Mouse (Mus musculus) C2C12 (cell line): ENCODE results near the gene Slc19a2. TPM values are rescaled to one million over a fixed set of nuclear protein-coding genes. Genes with fewer than 3 reads are reported as not detected.

Experiments
- H3K27me3 ChIP-seq: one replicate; pipeline ENCODE4 v1.6.1; 2011; ENCODE audit not compliant: control insufficient read depth, insufficient read depth, insufficient read length
- H3K36me3 ChIP-seq: one replicate; pipeline ENCODE4 v1.6.1; 2011; ENCODE audit not compliant: control insufficient read depth, insufficient read depth
- H3K4me3 ChIP-seq: one replicate; pipeline ENCODE4 v1.5.1; 2011; ENCODE audit warnings: mild to moderate bottlenecking, control low read depth; ENCODE audit not compliant: poor library complexity, insufficient read depth, severe bottlenecking
- H3K79me2 ChIP-seq: one replicate; pipeline ENCODE4 v1.6.1; 2011; ENCODE audit not compliant: control insufficient read depth, insufficient read depth
- H3K79me3 ChIP-seq: one replicate; pipeline ENCODE4 v1.6.1; 2011; ENCODE audit warnings: low read depth, control low read depth
- H3ac ChIP-seq: one replicate; pipeline ENCODE3; 2011; ENCODE audit warnings: low read depth; ENCODE audit not compliant: control insufficient read depth, insufficient read length
- CEBPB ChIP-seq: IDR thresholded peaks from one replicate; pipeline ENCODE4 v1.6.1; 2011; ENCODE audit warnings: low read depth, mild to moderate bottlenecking, control low read depth, moderate library complexity
- CTCF ChIP-seq: IDR thresholded peaks from one replicate; pipeline ENCODE4 v1.5.1; 2011; ENCODE audit not compliant: control insufficient read depth, insufficient read depth, insufficient read length
- FOSL1 ChIP-seq: IDR thresholded peaks from one replicate; pipeline ENCODE4 v1.8.0; 2011; ENCODE audit warnings: mild to moderate bottlenecking, low read length; ENCODE audit not compliant: poor library complexity, insufficient read depth, severe bottlenecking
- MAX ChIP-seq: IDR thresholded peaks from one replicate; pipeline ENCODE4 v1.6.1; 2011; ENCODE audit warnings: mild to moderate bottlenecking, control low read depth
- MYOD1 ChIP-seq: IDR thresholded peaks from one replicate; pipeline ENCODE4 v1.6.1; 2011; ENCODE audit warnings: low read depth; ENCODE audit not compliant: control insufficient read depth, insufficient read length
- MYOG ChIP-seq: IDR thresholded peaks from one replicate; pipeline ENCODE4 v1.6.1; 2011; ENCODE audit not compliant: control insufficient read depth, insufficient read length; ENCODE audit errors: extremely low read depth
- USF1 ChIP-seq: IDR thresholded peaks from one replicate; pipeline ENCODE4 v1.6.1; 2011; ENCODE audit warnings: low read depth, mild to moderate bottlenecking, control low read depth, moderate library complexity
- polyA plus RNA-seq: library from polyadenylated mRNA; unstranded; fragments of >200 nt; fragmentation: generic; extraction: Trizol; gene quantifications from one replicate; pipeline ENCODE4 v1.2.1, GENCODE M21; 2012; ENCODE audit warnings: missing spikeins

Gene Slc19a2
- polyA plus RNA-seq, 1 experiment: 10.1 TPM

GRCm38 (mm10) chr1:164247971-164248370 is 875 bp upstream of the Slc19a2 start:
- Histone ChIP-seq H3K27me3 (no peaks in the 10 kb centered on the region), H3ac (no peak overlapping the region)
- TF ChIP-seq CTCF (no peak), MYOD1 (no peak), FOSL1 (no peak), MAX (no peak), CEBPB (no peak), USF1 (no peak), MYOG (no peak)

GRCm38 (mm10) chr1:164249332-164249711 is 476 bp downstream of the Slc19a2 start:
- peaks cover 52% of the 10 kb centered on the region for H3K79me2 ChIP-seq
- H3ac ChIP-seq: peak overlapping the region; percentile 71
- peaks cover 46% of the 10 kb centered on the region for H3K79me3 ChIP-seq
- peak overlapping the region; percentile 75 for H3K4me3 ChIP-seq
- peak; percentile 35 for TF ChIP-seq MAX
- no peak for TF ChIP-seq CTCF
- H3K27me3 ChIP-seq: no peaks in the 10 kb centered on the region
- H3K36me3 ChIP-seq: no peaks in the 10 kb centered on the region

More at GRCm38 (mm10) chr1:164247971-164248370, 875 bp upstream of the Slc19a2 start:
- H3K79me3 ChIP-seq: peaks cover 33% of the 10 kb centered on the region
- peaks cover 38% of the 10 kb centered on the region for H3K79me2 ChIP-seq
- H3K36me3 ChIP-seq: no peaks in the 10 kb centered on the region
- peak overlapping the region; percentile 37 for H3K4me3 ChIP-seq

GRCm38 (mm10) chr1:164250391-164251150 is 1.7 kb downstream of the Slc19a2 start:
- Histone ChIP-seq H3K79me3 (peaks cover 58% of the 10 kb centered on the region), H3K79me2 (peaks cover 64% of the 10 kb centered on the region), H3K27me3 (no peaks in the 10 kb centered on the region), H3ac (peak overlapping the region; percentile 71), H3K4me3 (peak overlapping the region; percentile 75), H3K36me3 (no peaks in the 10 kb centered on the region)
- no peak for TF ChIP-seq MAX
- no peak for TF ChIP-seq FOSL1
- no peak for TF ChIP-seq USF1
- TF ChIP-seq MYOG: no peak
- no peak for TF ChIP-seq CEBPB
- no peak for TF ChIP-seq MYOD1
- no peak for TF ChIP-seq CTCF

GRCm38 (mm10) chr1:164251438-164251837 is 2.6 kb downstream of the Slc19a2 start:
- no peak overlapping the region for H3ac ChIP-seq
- no peak overlapping the region for H3K4me3 ChIP-seq
- H3K27me3 ChIP-seq: no peaks in the 10 kb centered on the region
- TF ChIP-seq CTCF (no peak), MAX (no peak), FOSL1 (no peak), MYOG (no peak), MYOD1 (no peak), USF1 (no peak), CEBPB (no peak)
- peaks cover 73% of the 10 kb centered on the region for H3K79me2 ChIP-seq
- peaks cover 64% of the 10 kb centered on the region for H3K79me3 ChIP-seq
- peaks cover 2% of the 10 kb centered on the region for H3K36me3 ChIP-seq

GRCm38 (mm10) chr1:164252551-164252950 is 3.7 kb downstream of the Slc19a2 start:
- H3K27me3 ChIP-seq: no peaks in the 10 kb centered on the region
- H3K36me3 ChIP-seq: peaks cover 14% of the 10 kb centered on the region
- H3K79me2 ChIP-seq: peaks cover 81% of the 10 kb centered on the region
- TF ChIP-seq MAX (no peak), MYOD1 (no peak), CTCF (no peak), CEBPB (no peak), USF1 (no peak), MYOG (no peak), FOSL1 (no peak)
- H3ac ChIP-seq: no peak overlapping the region
- no peak overlapping the region for H3K4me3 ChIP-seq
- H3K79me3 ChIP-seq: peaks cover 67% of the 10 kb centered on the region

- Histone ChIP-seq H3K4me3 (no peak overlapping the region), H3K27me3 (no peaks in the 10 kb centered on the region)
Observed at GRCm38 (mm10) chr1:164254836-164255235, 6.0 kb downstream of the Slc19a2 start.

More at GRCm38 (mm10) chr1:164254836-164255235, 6.0 kb downstream of the Slc19a2 start:
- TF ChIP-seq MYOG (no peak), MAX (no peak), CEBPB (no peak), FOSL1 (no peak), MYOD1 (no peak), CTCF (no peak), USF1 (no peak)
- Histone ChIP-seq H3ac (no peak overlapping the region), H3K79me3 (peaks cover 66% of the 10 kb centered on the region), H3K79me2 (peaks cover 74% of the 10 kb centered on the region), H3K36me3 (peaks cover 36% of the 10 kb centered on the region)
